Mouse (Mus musculus) ES-Bruce4 (cell line): ENCODE data around the gene Zdhhc14. TPM values are rescaled to one million over a fixed set of nuclear protein-coding genes. Genes with fewer than 3 reads are reported as not detected.

Experiments used
- H3K27ac ChIP-seq: 2 replicates; pipeline ENCODE4 v1.5.1; 2012; ENCODE audit warnings: low read length, inconsistent platforms; ENCODE audit not compliant: insufficient read depth
- H3K27me3 ChIP-seq: 2 replicates; pipeline ENCODE4 v1.6.1; 2012; ENCODE audit warnings: mild to moderate bottlenecking, low read length, inconsistent platforms; ENCODE audit not compliant: control insufficient read depth, poor library complexity, insufficient read depth, severe bottlenecking
- H3K36me3 ChIP-seq: 2 replicates; pipeline ENCODE4 v1.6.1; 2012; ENCODE audit warnings: inconsistent platforms, mild to moderate bottlenecking, low read length, moderate library complexity; ENCODE audit not compliant: control insufficient read depth, poor library complexity, insufficient read depth, severe bottlenecking
- H3K4me1 ChIP-seq: one replicate; pipeline ENCODE4 v1.8.1; 2011; ENCODE audit warnings: low read length; ENCODE audit not compliant: control insufficient read depth, insufficient read depth
- H3K4me3 ChIP-seq: 2 replicates; pipeline ENCODE4 v1.5.1; 2011; ENCODE audit warnings: low read depth, mild to moderate bottlenecking, low read length
- H3K9ac ChIP-seq: 2 replicates; pipeline ENCODE4 v1.6.1; 2012; ENCODE audit warnings: low read depth, mild to moderate bottlenecking, inconsistent platforms; ENCODE audit not compliant: poor library complexity, severe bottlenecking
- H3K9me3 ChIP-seq: replicated peaks from 2 replicates; pipeline ENCODE4 v1.6.1; 2012; ENCODE audit warnings: mild to moderate bottlenecking, low read length, inconsistent platforms; ENCODE audit not compliant: control insufficient read depth, poor library complexity, insufficient read depth, severe bottlenecking
- CTCF ChIP-seq: IDR thresholded peaks from one replicate; pipeline ENCODE4 v1.8.1; 2011; ENCODE audit warnings: low read depth, low read length
- EP300 ChIP-seq: IDR thresholded peaks from 2 replicates; pipeline ENCODE4 v1.6.1; 2011; ENCODE audit warnings: low read depth, low read length; ENCODE audit not compliant: insufficient read depth
- POLR2A ChIP-seq: IDR thresholded peaks from one replicate; pipeline ENCODE4 v1.8.1; 2011; ENCODE audit warnings: low read length; ENCODE audit not compliant: insufficient read depth
- polyA plus RNA-seq: library from polyadenylated mRNA; stranded (reverse); fragments of >200 nt; gene quantifications from 2 replicates; pipeline ENCODE4 v1.2.4, GENCODE M21; 2011; ENCODE audit warnings: low read depth; ENCODE audit not compliant: missing spikeins, insufficient read depth, insufficient read length

The Zdhhc14 gene
- polyA plus RNA-seq, 1 experiment, result 1.0 TPM

DNA sequence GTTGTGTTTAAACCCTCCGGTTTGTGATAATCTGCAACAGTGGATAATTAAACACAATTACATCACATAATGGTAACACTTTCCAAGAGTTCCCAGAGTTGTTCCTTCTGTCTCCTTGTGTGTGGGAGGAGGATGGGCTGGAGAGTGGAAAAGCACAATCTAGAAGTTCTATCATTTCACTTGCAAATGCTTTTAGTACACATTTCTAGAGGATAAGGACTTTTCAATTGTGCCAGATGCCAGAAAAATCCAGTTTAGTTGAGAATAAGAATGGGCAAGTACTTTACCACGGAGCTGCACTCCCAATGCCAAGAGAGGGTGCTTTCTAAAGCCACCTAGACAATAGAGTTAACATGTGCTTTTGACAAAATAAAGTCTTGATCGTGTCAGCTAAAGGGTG lies 2.0 kb upstream of the Zdhhc14 start:
- TF ChIP-seq EP300, result no peak
- no peak for TF ChIP-seq POLR2A
- TF ChIP-seq CTCF, result no peak
- Histone ChIP-seq H3K27me3 (peaks cover 9% of the 10 kb centered on the region), H3K9ac (no peak overlapping the region), H3K9me3 (no peaks in the 10 kb centered on the region), H3K4me3 (no peak overlapping the region), H3K36me3 (no peaks in the 10 kb centered on the region), H3K4me1 (no peaks in the 10 kb centered on the region), H3K27ac (no peak overlapping the region)

DNA sequence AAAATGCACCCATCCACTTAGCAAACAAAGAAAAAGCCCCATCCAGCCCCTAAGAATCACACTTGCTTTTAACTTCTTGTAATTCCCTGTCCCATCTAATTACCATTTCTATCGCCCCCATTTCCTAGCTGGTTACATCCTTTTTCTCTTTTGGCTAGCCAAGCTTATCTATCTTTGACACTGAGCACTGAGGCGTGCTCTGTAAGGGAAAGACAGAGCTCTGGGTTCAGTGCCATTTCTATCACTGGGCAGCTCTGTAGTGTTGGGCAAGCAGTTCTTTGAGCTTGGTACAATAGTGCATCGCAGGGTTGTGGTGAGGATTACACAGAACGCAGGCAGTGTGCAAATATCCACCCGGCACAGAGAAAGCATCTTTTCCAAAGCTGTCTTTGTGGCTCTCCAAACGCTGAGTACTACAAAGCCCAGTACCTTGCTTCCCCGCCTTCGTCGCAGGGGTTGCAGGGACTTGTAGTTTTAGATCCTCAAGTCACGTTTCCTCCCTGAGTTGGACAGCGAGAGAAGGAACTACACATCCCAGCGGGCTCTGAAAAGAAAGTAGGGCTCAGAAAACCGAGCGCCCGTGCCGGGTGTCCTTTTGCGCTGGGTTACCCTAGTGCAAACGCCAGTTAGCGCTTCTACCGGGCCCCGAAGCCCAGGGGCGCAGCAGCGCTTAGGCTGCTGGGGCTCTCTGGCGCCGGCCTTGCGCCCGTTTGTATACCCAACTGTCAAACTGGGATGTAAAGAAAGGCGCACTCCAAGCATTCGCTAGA lies 1.1 kb upstream of the Zdhhc14 start:
- H3K27me3 ChIP-seq, result peaks cover 9% of the 10 kb centered on the region
- H3K4me1 ChIP-seq, result no peaks in the 10 kb centered on the region
- no peaks in the 10 kb centered on the region for H3K36me3 ChIP-seq
- H3K9ac ChIP-seq, result peak overlapping the region; percentile 83
- TF ChIP-seq EP300 (no peak), CTCF (no peak), POLR2A (no peak)
- H3K9me3 ChIP-seq, result no peaks in the 10 kb centered on the region
- peak overlapping the region; percentile 88 for H3K4me3 ChIP-seq
- H3K27ac ChIP-seq, result no peak overlapping the region

DNA sequence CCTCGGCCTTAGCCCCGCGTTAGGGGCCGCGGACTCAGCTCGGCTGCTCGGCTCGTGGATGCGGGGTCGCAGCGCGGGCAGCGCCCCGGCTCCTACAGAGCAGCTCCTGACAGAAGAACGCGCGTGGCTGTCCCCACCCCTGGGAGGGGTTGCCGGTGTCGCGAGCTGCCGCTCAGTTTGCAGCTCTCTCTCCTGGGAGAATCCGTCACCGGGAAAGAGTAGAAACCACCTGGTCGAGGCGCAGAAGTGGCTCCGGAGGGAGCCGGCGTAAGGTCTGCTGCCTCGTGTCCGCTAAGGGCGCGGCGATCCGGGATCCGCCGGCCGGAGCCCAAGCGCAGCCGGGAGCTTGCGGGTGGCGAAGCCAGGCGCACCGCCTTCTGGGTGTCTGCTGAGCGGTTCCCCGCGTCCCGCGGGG lies 396 bp downstream of the Zdhhc14 start:
- Histone ChIP-seq H3K36me3 (no peaks in the 10 kb centered on the region), H3K4me1 (no peaks in the 10 kb centered on the region), H3K27me3 (peaks cover 9% of the 10 kb centered on the region), H3K9ac (peak overlapping the region; percentile 83), H3K4me3 (peak overlapping the region; percentile 81), H3K27ac (no peak overlapping the region), H3K9me3 (no peaks in the 10 kb centered on the region)
- no peak for TF ChIP-seq POLR2A
- no peak for TF ChIP-seq EP300
- no peak for TF ChIP-seq CTCF

DNA sequence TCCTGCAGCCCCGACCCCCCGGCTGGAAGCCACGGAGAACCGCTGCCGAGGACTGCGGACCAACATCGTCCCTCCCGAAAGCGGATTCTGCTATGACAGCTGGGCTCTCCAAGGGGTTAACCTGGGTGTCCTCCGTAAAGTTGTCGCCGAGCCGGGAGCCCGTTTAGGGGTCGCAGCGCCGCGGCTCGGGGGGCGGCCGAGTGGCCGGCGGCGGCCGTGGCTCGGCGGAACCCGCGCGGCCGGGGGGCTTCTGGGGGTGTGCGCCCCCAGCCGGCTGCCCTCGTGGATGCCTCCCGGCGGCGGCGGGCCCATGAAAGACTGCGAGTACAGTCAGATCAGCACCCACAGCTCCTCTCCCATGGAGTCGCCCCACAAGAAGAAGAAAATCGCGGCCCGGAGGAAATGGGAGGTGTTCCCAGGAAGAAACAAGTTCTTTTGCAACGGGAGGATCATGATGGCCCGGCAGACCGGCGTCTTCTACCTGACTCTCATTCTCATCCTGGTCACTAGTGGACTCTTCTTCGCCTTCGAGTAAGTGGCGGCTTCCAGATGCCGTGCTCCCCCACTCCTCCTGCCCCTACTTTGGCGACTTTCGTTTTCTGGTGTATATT lies 909 bp downstream of the Zdhhc14 start:
- Histone ChIP-seq H3K27ac (no peak overlapping the region), H3K27me3 (peaks cover 9% of the 10 kb centered on the region)
- TF ChIP-seq EP300, result no peak
- no peak for TF ChIP-seq POLR2A
- no peak for TF ChIP-seq CTCF

DNA sequence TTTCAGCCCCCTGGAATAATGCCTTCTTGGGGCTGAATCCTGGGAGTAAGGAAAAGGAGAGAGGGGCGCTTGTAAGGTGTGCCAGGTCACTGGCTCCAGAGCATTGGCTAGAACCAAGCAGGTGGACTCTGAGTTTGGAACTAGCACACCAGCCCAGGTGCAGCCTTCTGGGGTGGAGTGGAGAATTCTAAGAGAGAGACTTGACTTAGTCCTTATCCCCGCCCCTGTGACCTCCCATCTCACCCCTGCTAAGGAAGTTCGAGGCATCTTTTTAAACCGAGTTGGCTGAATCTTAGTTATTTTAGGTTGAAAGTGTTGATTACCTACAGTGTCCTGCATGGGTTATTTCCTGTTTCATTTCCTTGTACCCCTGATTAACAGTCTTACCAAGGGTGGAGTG lies 1.5 kb downstream of the Zdhhc14 start:
- H3K9ac ChIP-seq, result peak overlapping the region; percentile 83; the same call in 1 of the 2 replicates
- H3K27ac ChIP-seq, result no peak overlapping the region
- H3K4me1 ChIP-seq, result no peaks in the 10 kb centered on the region
- no peaks in the 10 kb centered on the region for H3K9me3 ChIP-seq
- TF ChIP-seq POLR2A (no peak), EP300 (no peak), CTCF (no peak)
- peak overlapping the region; percentile 81 for H3K4me3 ChIP-seq
- peaks cover 9% of the 10 kb centered on the region for H3K27me3 ChIP-seq
- H3K36me3 ChIP-seq, result no peaks in the 10 kb centered on the region

More for the DNA sequence above, 909 bp downstream of the Zdhhc14 start:
- no peaks in the 10 kb centered on the region for H3K9me3 ChIP-seq
- H3K4me1 ChIP-seq, result no peaks in the 10 kb centered on the region
- peak overlapping the region; percentile 81 for H3K4me3 ChIP-seq
- peak overlapping the region; percentile 83 for H3K9ac ChIP-seq
- no peaks in the 10 kb centered on the region for H3K36me3 ChIP-seq

DNA sequence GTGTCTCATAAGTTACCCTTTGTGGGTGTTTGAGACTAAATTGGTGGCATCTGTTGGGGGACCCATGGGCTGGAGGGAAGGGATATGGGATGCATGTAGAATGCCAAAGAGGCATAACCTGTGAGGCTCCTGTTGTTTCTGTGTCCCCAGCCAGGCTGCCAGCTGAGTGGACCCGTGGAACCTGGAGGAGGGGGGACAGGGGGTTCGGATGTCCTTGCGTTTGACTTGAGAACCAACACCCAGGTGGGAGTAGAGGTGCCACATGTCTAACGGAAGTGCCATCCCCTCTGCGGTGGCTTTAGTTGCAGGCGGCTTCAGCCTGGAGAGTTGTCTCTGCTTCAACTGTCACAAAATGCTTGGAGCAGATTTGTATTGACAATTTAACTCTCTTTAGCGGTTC lies 2.5 kb downstream of the Zdhhc14 start:
- H3K4me3 ChIP-seq, result no peak overlapping the region
- no peak for TF ChIP-seq CTCF
- TF ChIP-seq POLR2A, result no peak
- no peak for TF ChIP-seq EP300

More for the DNA sequence above, 2.5 kb downstream of the Zdhhc14 start:
- H3K4me1 ChIP-seq, result no peaks in the 10 kb centered on the region
- no peaks in the 10 kb centered on the region for H3K36me3 ChIP-seq
- H3K27me3 ChIP-seq, result peaks cover 9% of the 10 kb centered on the region
- no peak overlapping the region for H3K9ac ChIP-seq
- H3K27ac ChIP-seq, result no peak overlapping the region
- H3K9me3 ChIP-seq, result no peaks in the 10 kb centered on the region
